Mouse (Mus musculus): ENCODE measurements around the gene Kcnc4.

The Kcnc4 gene

DNA sequence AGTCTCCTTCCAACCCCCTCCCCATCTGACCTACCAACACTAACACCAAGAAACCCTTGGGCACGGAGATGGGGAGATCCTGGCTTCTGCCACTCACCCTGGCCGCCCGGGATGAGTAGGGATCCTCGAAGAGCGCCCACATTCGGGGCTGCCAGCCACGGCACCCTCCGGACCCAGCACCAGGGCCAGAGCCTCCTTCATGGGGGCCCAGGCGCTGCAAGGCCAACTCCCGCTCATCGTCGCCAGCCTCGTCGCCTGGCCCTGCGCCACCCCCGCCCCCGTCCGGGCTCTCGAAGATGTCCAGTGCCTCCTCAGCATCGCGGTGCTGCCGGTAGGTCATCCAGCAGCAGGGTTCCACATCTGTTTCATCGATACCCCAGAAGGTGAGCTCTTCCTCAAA, 1.2 kb downstream of the Kcnc4 start:
- DNase-seq (ENCODE audit: extremely low spot score): peak; percentile 27

DNA sequence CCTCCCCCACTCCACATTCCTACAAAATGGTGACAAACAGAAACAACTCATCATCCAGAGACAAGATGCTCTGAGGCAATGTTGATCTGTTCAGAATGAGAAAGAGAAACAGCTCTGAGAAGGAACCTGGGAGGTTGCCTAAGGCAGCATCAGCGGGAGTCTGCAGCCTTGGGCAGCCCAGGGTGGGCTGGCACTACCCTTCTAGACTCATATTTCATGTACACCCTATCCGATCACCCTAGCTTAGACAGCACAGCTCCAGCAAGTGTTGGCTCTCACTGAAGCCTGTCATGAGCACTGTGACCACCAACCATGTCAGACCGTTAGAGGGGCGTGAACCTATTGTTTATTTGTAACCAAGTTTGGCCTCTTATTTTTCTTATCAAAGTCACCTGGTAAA, 5.1 kb downstream of the Kcnc4 start:
- no peak for DNase-seq (ENCODE audit: extremely low spot score)

DNA sequence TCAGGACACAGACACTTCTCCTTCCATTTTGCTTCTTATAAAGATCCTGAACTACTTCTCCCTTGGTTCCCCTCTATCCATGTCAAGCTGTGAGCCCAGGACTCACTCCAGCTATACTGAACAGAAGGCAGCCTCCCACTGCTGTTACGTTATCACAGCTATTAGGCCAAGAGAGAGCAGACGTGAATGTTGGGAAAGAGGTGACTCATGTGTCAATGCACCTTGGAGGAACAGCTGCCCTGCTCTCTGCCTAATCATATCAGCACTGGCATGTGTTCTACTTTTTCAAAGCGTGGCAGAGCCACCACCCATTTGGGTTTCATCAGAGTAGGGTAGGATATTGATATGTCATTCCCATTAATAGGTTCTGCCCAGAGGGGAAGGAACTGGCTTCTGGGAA, 12.5 kb downstream of the Kcnc4 start:
- no peak for DNase-seq (ENCODE audit: extremely low spot score)

DNA sequence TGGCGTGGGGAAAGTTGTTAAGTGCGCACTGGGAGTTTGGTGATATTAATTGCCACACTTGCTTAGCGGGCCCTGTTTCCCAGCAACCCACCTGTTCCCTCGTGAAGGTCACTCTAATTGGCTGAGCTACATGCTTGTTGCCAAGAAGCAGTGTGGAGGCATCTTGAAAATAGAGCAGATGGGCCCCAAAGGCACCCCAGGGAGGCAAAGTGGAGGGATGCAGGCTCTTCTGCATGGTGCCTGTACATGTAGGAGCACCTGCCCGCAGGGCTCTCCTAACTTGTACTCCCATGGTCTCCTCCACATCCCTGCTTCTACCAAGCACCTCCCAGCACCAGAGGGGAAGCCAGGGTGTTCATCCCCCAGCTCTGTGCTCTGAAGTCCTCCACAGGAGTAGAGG, 15.5 kb downstream of the Kcnc4 start:
- DNase-seq (ENCODE audit: extremely low spot score): no peak

DNA sequence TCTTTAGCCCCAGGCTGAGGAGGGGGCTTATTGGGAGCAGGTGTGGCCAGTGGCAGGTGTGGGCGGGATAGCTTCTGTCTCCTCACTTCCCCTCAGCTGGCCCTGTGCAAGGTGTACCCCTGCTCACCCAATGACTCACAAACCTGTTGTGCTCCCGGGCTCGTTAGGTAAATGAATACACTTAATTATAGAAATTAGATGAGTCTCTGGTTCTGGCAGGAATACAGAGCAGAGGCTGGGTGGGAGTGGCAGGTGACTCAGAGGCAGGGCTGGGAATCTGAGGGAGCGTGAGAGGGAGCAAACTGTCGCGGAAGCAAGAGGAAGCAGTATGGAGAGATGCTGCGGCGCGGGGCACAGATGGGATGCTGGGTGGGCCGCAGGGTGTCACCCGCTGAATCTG, 17.2 kb downstream of the Kcnc4 start:
- DNase-seq (ENCODE audit: extremely low spot score): no peak

DNA sequence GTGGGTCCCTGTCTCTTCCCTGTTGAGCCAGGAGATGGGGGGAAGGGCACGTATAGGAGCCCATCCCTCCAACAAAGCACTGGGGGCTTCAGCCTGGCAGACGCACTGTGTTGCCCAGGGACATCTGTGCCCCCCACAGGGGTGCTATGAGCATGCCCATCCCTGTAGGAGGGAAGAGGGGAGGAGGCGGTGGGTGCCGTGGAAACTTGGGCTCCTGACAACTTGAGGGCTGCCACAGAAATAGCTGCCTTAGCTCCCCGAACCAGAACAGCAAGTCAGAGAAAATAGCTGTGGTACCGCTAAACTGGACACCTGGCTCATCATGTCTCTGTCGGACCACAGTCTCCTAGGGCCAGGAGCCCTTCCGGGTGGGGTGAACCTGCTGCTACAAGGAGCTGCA, 18.0 kb downstream of the Kcnc4 start:
- DNase-seq (ENCODE audit: extremely low spot score): no peak

DNA sequence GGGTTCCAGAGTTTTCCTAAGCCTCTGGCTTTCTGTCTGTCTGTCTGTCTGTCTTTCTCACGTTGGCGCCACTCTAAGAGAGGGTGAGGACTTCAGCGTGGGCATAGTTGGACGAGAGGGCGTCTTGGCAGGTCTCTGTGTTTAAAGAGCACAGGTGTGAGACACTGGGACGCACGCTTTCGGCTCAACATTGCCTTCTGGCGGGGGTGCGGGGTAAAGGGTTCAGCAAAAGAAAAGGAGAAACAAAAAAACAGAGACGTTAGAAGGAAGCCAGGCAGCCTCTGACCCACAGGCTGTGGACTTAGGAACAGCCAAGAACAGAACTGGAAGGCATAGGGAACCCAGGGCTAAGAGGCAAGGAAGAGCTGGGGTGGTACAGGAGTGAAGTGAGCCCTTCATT, 20.1 kb downstream of the Kcnc4 start:
- DNase-seq (ENCODE audit: extremely low spot score): no peak

DNA sequence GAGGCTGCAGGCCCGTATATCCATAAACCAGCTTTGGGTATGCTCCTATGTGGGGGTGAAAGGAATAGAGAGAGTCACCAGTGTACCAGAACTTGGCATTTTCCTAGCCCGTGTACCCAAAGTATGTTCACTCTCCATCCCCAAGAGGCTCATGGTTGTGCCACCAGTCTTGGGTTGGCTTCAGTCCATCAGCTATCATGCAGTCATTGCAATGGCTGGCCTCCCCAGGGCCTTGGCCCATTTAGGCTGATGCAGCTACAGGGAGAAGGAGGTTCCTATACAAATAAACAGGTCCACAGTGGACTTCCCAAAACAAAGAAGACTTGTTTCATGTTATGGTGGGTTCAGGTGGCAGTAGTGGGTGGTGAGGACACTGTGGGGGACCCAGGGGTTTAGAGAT, 21.7 kb downstream of the Kcnc4 start:
- no peak for DNase-seq (ENCODE audit: extremely low spot score)

DNA sequence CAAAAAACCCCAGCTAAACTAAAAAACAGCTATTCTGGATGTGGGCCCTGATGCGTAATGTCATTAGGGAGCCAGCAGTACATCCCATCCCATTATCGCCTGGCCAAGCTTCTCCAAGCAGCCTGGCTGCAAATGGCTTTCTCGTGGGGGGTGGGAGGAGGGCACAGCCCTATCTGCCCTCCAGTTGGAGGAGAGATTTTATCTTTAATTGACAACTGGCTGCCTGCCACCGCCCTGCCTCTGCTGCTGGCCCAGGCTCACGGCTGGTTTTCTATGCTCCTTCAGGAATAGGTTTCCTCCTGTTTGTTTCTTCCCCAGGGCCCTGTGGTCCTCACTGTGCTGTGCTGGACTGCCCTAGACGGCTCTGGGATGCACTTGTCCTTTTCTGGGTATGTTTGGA, 22.9 kb downstream of the Kcnc4 start:
- no peak for DNase-seq (ENCODE audit: extremely low spot score)

DNA sequence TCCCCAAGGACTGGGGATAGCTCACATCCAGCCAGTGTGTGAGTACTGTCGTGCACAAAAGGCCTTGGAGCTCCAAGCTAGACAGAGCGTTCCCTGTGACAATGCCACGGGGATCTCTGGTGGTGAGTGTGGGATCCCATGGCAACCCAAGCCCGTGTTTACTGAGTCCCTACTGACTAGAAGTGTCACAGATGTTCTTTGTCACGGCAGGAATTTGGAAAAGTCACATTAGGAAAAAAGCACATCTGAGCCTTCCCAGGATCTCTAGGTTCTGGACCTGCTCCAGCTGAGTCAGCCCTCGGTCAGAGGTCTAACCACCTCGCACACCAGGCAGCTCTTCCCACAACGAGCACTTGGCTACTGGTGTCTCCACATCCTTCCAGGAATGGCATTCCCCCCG, 25.7 kb downstream of the Kcnc4 start:
- no peak for DNase-seq (ENCODE audit: extremely low spot score)

DNA sequence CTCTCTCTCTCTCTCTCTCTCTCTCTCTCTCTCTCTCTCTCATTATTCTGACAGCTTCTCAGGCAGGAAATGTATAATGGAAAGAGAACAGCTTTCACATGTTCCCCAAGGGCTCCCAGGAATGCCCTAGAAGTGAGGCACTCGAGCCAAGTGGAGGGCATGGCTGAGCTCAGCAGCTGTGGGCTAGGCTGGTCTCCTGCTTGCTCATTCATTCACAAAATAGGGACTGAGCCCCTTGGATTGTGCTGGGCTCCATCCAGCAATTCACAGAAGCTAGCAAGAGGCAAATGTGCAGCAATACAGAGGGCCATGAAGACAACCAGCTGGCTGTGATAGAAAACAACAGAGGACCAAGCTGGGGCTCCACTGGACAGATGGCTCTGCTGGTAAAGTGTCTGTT, 28.1 kb downstream of the Kcnc4 start:
- DNase-seq (ENCODE audit: extremely low spot score): no peak

DNA sequence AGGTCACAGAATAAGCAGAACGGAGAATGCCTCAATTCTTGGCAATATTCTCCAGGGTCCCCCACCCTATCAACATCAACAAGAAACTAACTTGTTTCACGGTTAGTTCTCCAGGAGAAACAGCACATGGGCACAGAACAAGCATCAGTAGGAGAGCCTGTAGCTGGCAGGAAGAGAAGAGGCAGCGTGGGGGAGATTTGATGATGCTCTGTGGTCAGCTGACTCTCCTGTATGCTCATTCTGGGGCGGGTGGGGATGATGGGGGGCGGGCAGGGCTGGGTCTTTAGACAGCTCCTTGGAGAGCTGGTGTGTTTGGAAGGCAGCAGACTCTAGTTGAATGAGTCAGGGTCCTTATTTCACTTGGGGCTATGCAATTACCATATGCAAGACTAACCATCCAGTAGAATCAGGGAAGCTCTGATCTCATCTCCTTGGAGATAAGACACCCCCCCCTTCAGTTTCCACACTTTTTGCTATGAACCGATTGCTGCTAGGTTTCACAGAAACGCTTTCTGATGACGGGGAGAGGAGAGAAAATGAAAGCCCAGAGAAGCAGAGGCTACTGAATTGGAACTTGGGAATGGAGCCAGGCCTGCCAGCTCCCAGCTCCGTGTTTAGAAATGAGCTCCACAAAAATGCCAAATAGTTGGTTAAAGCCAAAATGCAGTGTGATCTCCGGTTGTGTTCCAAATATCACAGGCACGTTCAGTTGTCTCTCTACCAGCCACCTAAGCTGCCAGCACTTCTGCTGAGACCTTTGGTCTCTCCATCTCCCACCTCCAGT, 34.9 kb downstream of the Kcnc4 start:
- DNase-seq (ENCODE audit: extremely low spot score): no peak

DNA sequence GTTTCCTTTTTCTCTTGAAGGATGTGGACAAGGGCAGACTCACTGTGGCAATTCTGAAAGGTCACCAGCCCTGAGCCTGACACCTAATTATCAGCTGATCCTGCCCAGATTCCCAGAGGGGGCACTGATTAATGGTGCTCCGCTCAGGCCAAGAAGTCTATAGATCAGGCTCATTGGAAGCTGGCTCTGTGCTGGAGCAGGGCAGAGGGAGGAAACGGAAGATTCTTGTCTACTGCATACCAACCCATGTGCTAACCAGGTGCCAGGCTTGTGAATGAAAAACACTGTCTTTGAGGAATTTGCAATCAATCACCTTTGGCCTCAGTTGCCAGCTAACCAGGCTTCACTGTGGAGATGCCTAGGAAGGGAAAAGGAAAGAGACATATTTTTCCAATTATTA, 39.2 kb downstream of the Kcnc4 start:
- peak; percentile 29 for DNase-seq (ENCODE audit: extremely low spot score)

DNA sequence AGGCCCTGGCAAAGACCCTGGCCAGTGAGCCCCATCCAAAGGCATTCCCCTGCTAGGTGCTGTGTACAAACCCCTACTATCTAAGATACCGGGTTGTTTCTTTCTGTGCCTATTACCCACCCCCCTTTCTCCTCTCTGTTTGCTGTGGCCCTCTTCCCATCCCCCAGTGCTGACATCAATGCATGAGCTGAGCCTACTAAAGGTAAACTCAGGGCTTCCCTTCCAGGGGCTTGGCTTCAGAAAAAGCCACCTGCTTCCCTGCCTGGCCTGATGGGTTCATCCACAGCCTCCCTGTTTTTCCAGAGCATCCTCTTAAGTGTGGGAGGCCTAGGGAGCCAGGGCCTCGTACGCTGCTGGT, 42.1 kb downstream of the Kcnc4 start:
- DNase-seq (ENCODE audit: extremely low spot score): no peak

DNA sequence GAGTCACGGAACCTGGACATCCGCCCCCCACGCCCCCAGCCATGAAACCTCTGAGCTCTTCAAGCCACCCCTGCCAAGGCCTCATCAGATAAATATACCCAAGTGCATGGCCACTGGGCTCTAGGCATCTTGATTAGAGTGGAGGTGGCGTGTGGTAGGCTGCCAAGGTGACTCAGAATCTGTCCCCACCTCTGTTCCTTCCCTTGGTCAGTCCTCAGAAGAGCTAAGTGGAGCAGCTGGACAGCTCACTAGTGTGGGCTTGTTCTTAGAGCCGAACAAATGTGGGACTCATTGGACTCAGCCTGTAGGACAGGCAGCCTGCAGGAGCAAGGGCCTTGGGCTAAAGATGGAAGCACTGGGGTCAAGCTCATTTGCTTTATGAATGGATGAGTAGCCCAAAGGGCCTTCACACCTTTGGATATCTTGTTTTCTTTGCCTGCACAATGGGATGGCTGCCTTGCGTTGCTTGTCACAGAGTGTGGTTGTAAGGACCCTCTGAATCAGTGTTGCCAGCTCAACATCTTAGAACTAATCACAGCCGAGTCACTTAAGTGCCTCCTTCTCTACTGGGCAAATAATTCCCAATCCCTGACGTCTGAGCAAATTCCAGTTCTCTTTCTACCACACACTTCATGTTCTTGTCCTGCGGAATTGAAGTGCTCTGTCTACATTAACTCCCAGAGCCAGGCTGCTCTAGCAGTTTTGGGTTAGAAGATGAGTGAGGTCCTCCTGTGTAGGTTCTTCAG, 42.6 kb downstream of the Kcnc4 start:
- no peak for DNase-seq (ENCODE audit: extremely low spot score)

DNA sequence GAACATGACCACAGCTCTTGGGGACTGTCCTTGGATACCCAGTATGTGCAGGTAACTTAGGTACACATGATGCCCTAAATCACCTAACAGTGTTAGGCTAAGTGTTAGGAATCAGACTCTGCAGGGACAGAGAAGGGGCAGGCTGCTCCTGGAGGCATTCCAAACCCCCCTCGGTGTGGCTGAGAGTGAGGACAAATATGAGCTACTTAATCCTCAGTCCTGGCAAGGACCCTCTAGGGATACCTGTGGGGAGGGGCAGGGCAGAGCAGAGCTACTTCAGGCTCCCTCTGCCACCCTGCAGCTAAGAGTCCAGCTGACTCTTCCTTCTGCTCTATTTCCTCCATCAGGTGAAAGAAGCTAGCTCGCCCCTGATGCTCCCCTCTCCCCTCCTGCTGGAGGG, 46.3 kb downstream of the Kcnc4 start:
- no peak for DNase-seq (ENCODE audit: extremely low spot score)

DNA sequence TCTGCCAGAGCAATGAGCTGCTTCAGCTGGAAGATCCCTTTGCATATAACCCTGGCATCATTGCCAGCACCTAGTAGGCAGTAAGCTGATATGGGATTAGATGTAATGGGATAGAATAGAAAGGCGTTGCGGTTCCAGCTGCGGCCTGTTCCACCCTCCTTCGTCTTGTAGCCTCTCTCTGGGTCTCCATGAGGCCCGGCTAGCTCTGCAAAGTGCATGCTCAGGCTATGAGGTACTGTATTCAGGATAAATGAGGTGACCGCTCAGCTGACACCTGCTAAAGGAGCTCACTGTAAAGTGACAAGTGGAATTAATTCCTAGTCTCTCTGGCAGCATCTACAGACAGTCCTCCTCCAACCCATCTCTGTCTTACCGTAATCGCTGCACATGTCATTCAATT, 46.8 kb downstream of the Kcnc4 start:
- DNase-seq (ENCODE audit: extremely low spot score): no peak

DNA sequence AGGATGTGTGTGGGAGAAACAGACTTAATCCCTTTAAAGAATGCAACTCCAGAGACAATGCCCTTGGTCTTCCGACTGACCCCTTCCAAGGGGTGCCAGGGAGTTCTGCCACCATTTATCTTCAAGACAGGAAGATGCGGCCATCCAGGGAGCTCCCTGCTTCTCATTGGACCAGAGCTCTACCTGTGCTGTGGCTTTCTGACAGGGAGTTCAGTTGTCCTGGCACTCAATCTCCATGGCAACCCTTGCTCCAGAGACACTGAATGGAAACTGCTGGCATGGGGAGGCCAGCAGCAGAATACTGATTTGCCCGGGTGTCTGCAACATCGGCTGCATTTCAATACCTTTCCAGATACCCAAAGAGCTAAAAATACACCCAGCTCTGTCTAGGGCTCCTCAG, 47.7 kb downstream of the Kcnc4 start:
- DNase-seq (ENCODE audit: extremely low spot score): no peak

DNA sequence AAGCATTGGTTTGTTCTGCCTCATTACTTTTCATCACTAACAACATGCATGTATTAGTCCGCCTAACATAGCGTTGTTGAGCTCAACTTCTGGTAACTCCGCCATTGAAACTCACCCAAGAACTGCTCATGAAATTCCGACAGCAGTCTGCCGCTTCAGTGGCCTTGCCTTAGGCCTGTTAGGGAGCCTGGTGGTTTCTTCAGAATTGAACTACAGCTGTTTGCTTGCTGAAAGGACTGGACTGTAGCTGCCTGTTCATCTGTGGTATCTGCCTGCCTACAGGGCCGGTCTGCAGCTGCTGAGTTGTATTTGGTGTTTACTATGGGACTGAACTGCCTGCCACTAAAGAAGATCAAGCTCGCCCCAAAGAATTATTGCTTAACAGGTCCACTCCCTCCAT, 58.0 kb downstream of the Kcnc4 start:
- no peak for DNase-seq (ENCODE audit: extremely low spot score)

DNA sequence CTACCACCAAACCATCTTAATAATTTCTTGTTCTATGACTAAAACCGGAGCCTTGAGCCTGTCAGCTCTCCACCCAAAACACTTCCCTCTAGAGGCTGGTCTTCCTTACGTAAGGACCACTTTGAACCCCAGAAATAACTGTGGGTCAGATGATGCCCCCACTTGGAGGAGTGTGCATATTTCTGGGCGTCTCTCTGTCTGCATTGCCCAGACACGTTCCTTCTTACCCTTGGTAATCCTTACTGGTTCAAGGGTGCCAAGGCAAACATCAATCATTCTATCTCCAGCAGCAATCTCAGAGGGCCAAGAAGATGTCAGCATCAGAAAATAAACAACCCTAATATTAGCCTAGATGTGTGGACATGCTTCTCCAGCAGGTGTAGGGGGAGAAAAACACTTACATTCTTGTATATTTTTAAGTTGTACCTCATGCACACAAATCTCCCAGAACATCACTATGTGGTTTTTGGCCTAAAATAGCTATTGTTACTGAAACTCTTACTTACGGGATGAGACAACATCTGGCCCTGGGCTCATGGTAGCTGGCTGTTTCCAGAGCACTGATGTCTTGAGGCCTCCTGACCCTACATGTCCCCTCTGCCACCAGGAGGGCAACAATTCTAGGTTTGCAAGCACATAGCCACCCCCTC, 59.2 kb downstream of the Kcnc4 start:
- DNase-seq (ENCODE audit: extremely low spot score): no peak

DNA sequence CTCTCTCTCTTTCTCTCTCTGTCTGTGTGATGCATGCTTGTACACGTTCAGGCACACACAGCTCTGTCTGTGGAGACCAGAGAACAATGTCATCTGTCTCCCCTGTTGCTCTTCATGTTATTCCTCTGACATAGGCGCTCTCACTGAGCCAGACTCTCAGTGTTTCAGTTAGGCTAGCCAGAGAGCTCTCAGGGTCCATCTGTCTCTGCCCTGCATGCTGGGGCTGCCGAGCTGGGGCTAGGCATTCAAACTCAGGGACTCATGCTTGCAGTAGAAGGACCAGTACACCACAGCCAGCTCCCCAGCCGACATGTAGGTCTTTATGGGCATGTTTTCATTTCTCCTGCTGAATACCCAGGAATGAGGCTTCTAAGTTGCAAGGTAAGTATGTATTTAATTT, 68.2 kb downstream of the Kcnc4 start:
- DNase-seq (ENCODE audit: extremely low spot score): no peak
